Mouse (Mus musculus) olfactory bulb, adult 2 months (tissue): ENCODE measurements around the gene F2r.

Source experiments
- CTCF ChIP-seq: fragments of 200-500 bp; IDR thresholded peaks from 2 replicates; pipeline ENCODE4 v1.5.1; 2012; ENCODE audit warnings: low read depth, mild to moderate bottlenecking, low read length, moderate library complexity; ENCODE audit not compliant: insufficient read depth
- POLR2A ChIP-seq: fragments of 200-500 bp; IDR thresholded peaks from 2 replicates; pipeline ENCODE4 v1.6.1; 2012; ENCODE audit warnings: mild to moderate bottlenecking, low read depth, low read length, moderate library complexity; ENCODE audit not compliant: insufficient read depth

- TF ChIP-seq CTCF (no peak), POLR2A (no peak)
These were observed 40.1 kb downstream of the F2r start for GRCm38 (mm10) chr13:95578016-95578697.
